ENCODE assay signal across 18 mouse cellular contexts in the genomic region with DNA sequence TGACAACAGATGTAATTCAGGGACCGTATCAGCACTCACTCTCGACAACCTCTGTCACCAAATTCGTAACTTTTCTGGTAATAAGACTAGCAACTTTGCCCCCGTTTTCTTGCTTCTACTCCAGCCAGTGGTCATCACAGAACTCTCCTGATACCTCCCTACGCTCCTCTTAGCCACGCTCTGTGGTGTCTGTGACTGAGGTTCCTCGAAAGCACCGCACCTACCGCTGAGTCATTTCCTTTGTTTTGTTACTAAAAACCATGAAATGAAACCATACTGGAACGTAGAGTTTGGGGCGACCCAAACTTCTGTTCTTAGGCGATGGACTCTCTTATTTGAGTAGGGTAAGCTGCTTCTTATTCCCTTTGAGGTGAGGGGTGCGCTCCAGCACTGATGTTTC.
A peak's percentile ranks its signal among the peaks of the same experiment; 100 is the strongest.
DNase-seq lines count a peak whose midpoint lies in the region; ATAC-seq and TF ChIP-seq lines count a peak whose summit lies in the region.
"Had no signal": no experiment of that assay in that cellular context is flagged by ENCODE, and none has a peak within 500 bp of the region (broad histone marks: within the 10 kb centered on the region; RNA-seq: fewer than 3 reads in every experiment).

No protein-coding gene starts in this region.

- TF ChIP-seq POLR2A in testis, adult 2 months (IDR thresholded peaks at IDR 0.05; ENCODE audit: control insufficient read depth, low read depth, low read length): no peak
- no peak for TF ChIP-seq POLR2A in heart, adult 2 months (IDR thresholded peaks at IDR 0.05; ENCODE audit: insufficient read depth, low read depth, low read length)

- no peaks in the 10 kb centered on the region for H3K36me3 ChIP-seq in testis, adult 2 months (ENCODE audit: control insufficient read depth, insufficient read depth, low read length)
- H3K36me3 ChIP-seq in heart, adult 2 months (ENCODE audit: control insufficient read depth, insufficient read depth, low read length): no peaks in the 10 kb centered on the region
- H3K36me3 ChIP-seq: embryonic facial prominence, embryonic 15.5 days; forebrain, embryonic 15.5 days; heart, embryonic 12.5 days; hindbrain, embryonic 15.5 days had no signal

- H3K27ac ChIP-seq in testis, adult 2 months (ENCODE audit: control insufficient read depth, insufficient read depth, low read depth, low read length): no peak overlapping the region
- no peak overlapping the region for H3K27ac ChIP-seq in heart, adult 2 months
- H3K27ac ChIP-seq: embryonic facial prominence, embryonic 15.5 days; forebrain, embryonic 15.5 days; hindbrain, embryonic 15.5 days had no signal

- no peak for DNase-seq in testis, postnatal 14 days (ENCODE audit: low spot score)
- DNase-seq in 416B (ENCODE audit: low read depth): peak; percentile 11
- no peak for DNase-seq in heart, adult 2 months
- DNase-seq in urinary bladder, postnatal 25 days (ENCODE audit: low spot score): no peak
- DNase-seq: adrenal gland, adult 2 months; adrenal gland, postnatal 25 days; cerebellum, adult 18-20 months; cerebellum, adult 9-11 months; cerebellum, postnatal 36 days; embryo, embryonic 11 days; gastrocnemius, postnatal 36 days had no signal

- H3K79me2 ChIP-seq in heart, adult 2 months (replicated peaks; ENCODE audit: control insufficient read depth, insufficient read depth, low read length): no peaks in the 10 kb centered on the region

- no peak overlapping the region for H3K9ac ChIP-seq in heart, adult 2 months (ENCODE audit: low read depth, low read length)
- H3K9ac ChIP-seq: embryonic facial prominence, embryonic 15.5 days; forebrain, embryonic 15.5 days; heart, embryonic 12.5 days; hindbrain, embryonic 15.5 days had no signal

- no peaks in the 10 kb centered on the region; the same call in 1 of the 2 replicates for H3K4me1 ChIP-seq in testis, adult 2 months (ENCODE audit: control insufficient read depth, insufficient read depth, low read length)
- H3K4me1 ChIP-seq in heart, adult 2 months (ENCODE audit: control insufficient read depth, insufficient read depth, low read length): no peaks in the 10 kb centered on the region
- H3K4me1 ChIP-seq: embryonic facial prominence, embryonic 15.5 days; heart, embryonic 12.5 days had no signal

- H3K4me3 ChIP-seq in testis, adult 2 months (ENCODE audit: control insufficient read depth, low read depth, low read length): peak overlapping the region; percentile 62
- H3K4me3 ChIP-seq in heart, adult 2 months: no peak overlapping the region
- H3K4me3 ChIP-seq: embryonic facial prominence, embryonic 15.5 days; forebrain, embryonic 15.5 days; heart, embryonic 12.5 days; hindbrain, embryonic 15.5 days had no signal

- WGBS in heart, adult 2 months: 75% methylated on average over 13 of the region's 13 CpGs

- ATAC-seq in granulocyte monocyte progenitor cell, adult 5-6 weeks (replicated peaks; ENCODE audit: poor library complexity, severe bottlenecking): peak; percentile 69
- ATAC-seq in megakaryocyte progenitor cell, adult 5-6 weeks (replicated peaks; ENCODE audit: poor library complexity): peak; percentile 66
- ATAC-seq: forebrain, embryonic 15.5 days had no signal

- H3K27me3 ChIP-seq in testis, adult 2 months (ENCODE audit: control insufficient read depth, insufficient read depth, low read length): no peaks in the 10 kb centered on the region
- H3K27me3 ChIP-seq in heart, adult 2 months (ENCODE audit: control insufficient read depth, insufficient read depth, low read length): no peaks in the 10 kb centered on the region
- H3K27me3 ChIP-seq: embryonic facial prominence, embryonic 15.5 days; forebrain, embryonic 15.5 days; heart, embryonic 12.5 days; hindbrain, embryonic 15.5 days had no signal

- no peak for TF ChIP-seq CTCF in testis, adult 2 months (IDR thresholded peaks at IDR 0.05; ENCODE audit: control insufficient read depth, insufficient read depth, insufficient replicate concordance, low read depth, low read length)
- TF ChIP-seq CTCF in heart, adult 2 months (IDR thresholded peaks at IDR 0.05): no peak

- intact Hi-C loops in heart, adult 2 months (cut with DNase I): no loop called here

- no peak for TF ChIP-seq EP300 in heart, adult 2 months (IDR thresholded peaks at IDR 0.05; ENCODE audit: insufficient read depth, low read depth, low read length)
